Comparison of ENCODE assay signal across 1 mouse cellular context in genomic region chr8:11757568-11758481, GRCm38 (mm10).
TF ChIP-seq lines count a peak whose summit lies in the region.

No protein-coding gene starts in this region.

TF ChIP-seq in CH12.LX, 34 proteins besides CTCF, POLR2A, EP300 and RAD21 (continued from another document):
- TF ChIP-seq IRF4 (IDR thresholded peaks at IDR 0.05; ENCODE audit: low read depth, low read length) = peak; percentile 32; the same call in 1 of the 2 replicates
- no peak for TF ChIP-seq MAFK (IDR thresholded peaks at IDR 0.05; ENCODE audit: insufficient replicate concordance, low read length)
- 0 out of 2 replicates have a peak, but pooled peaks have one; percentile 50 for TF ChIP-seq MAZ (IDR thresholded peaks at IDR 0.05; ENCODE audit: low read depth, low read length)
- 0 out of 2 replicates have a peak, but pooled peaks have one; percentile 21 for TF ChIP-seq NRF1 (IDR thresholded peaks at IDR 0.05; ENCODE audit: low read depth, low read length)
- TF ChIP-seq ZNF384 (IDR thresholded peaks at IDR 0.05; ENCODE audit: low read depth, low read length) = no peak
- no peak for TF ChIP-seq UBTF (IDR thresholded peaks at IDR 0.05; ENCODE audit: low read depth, low read length)
- TF ChIP-seq MAX (IDR thresholded peaks at IDR 0.05; ENCODE audit: low read length) = no peak; the same call in 1 of the 2 replicates
- TF ChIP-seq TBP (conservative IDR thresholded peaks at IDR 0.05; ENCODE audit: low read depth, low read length) = peak; percentile 58; the same call in 1 of the 2 replicates
- TF ChIP-seq MEF2A (IDR thresholded peaks at IDR 0.05; ENCODE audit: borderline replicate concordance, low read depth, low read length) = peak; percentile 54; the same call in 1 of the 2 replicates
- no peak for TF ChIP-seq CHD1 (IDR thresholded peaks at IDR 0.05; ENCODE audit: low read depth, low read length)
- TF ChIP-seq CHD2 (IDR thresholded peaks at IDR 0.05; ENCODE audit: low read length) = no peak; the same call in 1 of the 2 replicates
- no peak for TF ChIP-seq E2F4 (IDR thresholded peaks at IDR 0.05; ENCODE audit: insufficient replicate concordance, low read depth, low read length)
